Mouse (Mus musculus) myocyte (in vitro differentiated cells): ENCODE data around the gene Ghdc.

Source experiments
- CEBPB ChIP-seq: IDR thresholded peaks from 2 replicates; pipeline ENCODE4 v1.6.1; 2011; ENCODE audit warnings: mild to moderate bottlenecking, moderate library complexity; ENCODE audit not compliant: poor library complexity, insufficient read depth, severe bottlenecking
- E2F4 ChIP-seq: IDR thresholded peaks from one replicate; pipeline ENCODE4 v1.6.1; 2011; ENCODE audit warnings: mild to moderate bottlenecking, control low read depth, moderate library complexity; ENCODE audit not compliant: insufficient read depth
- MAX ChIP-seq: IDR thresholded peaks from one replicate; pipeline ENCODE4 v1.6.1; 2011; ENCODE audit warnings: low read depth, mild to moderate bottlenecking, control low read depth
- MYOD1 ChIP-seq, 3 experiments: IDR thresholded peaks; one replicate each; pipeline ENCODE4 v1.6.1; 2011; ENCODE audit warnings: control low read depth in 2 of 3, low read depth in 2 of 3, mild to moderate bottlenecking in 2 of 3, moderate library complexity in 1 of 3; ENCODE audit not compliant: insufficient read length in 2 of 3, control insufficient read depth in 1 of 3
- MYOG ChIP-seq, 3 experiments: IDR thresholded peaks; one replicate each; pipeline ENCODE4 v1.6.1; 2011; ENCODE audit warnings: control low read depth in 2 of 3, low read depth in 2 of 3, mild to moderate bottlenecking in 2 of 3; ENCODE audit not compliant: insufficient read length in 2 of 3, control insufficient read depth in 1 of 3, insufficient read depth in 1 of 3
- POLR2A ChIP-seq: IDR thresholded peaks from one replicate; pipeline ENCODE4 v1.6.1; 2011; ENCODE audit warnings: low read depth, mild to moderate bottlenecking, control low read depth, moderate library complexity; ENCODE audit not compliant: insufficient read length
- POLR2AphosphoS2 ChIP-seq: IDR thresholded peaks from one replicate; pipeline ENCODE4 v1.6.1; 2011; ENCODE audit warnings: low read depth, control low read depth; ENCODE audit not compliant: insufficient read length
- REST ChIP-seq: IDR thresholded peaks from one replicate; pipeline ENCODE4 v1.6.1; 2011; ENCODE audit warnings: mild to moderate bottlenecking, control low read depth, moderate library complexity; ENCODE audit not compliant: insufficient read depth, insufficient read length
- SRF ChIP-seq: IDR thresholded peaks from one replicate; pipeline ENCODE4 v1.6.1; 2011; ENCODE audit warnings: low read depth; ENCODE audit not compliant: control insufficient read depth, insufficient read length
- TCF12 ChIP-seq: IDR thresholded peaks from one replicate; pipeline ENCODE4 v1.6.1; 2011; ENCODE audit warnings: mild to moderate bottlenecking, control low read depth; ENCODE audit not compliant: poor library complexity, insufficient read depth, severe bottlenecking
- TCF3 ChIP-seq: IDR thresholded peaks from one replicate; pipeline ENCODE4 v1.6.1; 2011; ENCODE audit warnings: low read depth, control low read depth; ENCODE audit not compliant: insufficient read length
- USF1 ChIP-seq: IDR thresholded peaks from one replicate; pipeline ENCODE4 v1.6.1; 2011; ENCODE audit warnings: low read depth, mild to moderate bottlenecking, control low read depth, moderate library complexity

DNA sequence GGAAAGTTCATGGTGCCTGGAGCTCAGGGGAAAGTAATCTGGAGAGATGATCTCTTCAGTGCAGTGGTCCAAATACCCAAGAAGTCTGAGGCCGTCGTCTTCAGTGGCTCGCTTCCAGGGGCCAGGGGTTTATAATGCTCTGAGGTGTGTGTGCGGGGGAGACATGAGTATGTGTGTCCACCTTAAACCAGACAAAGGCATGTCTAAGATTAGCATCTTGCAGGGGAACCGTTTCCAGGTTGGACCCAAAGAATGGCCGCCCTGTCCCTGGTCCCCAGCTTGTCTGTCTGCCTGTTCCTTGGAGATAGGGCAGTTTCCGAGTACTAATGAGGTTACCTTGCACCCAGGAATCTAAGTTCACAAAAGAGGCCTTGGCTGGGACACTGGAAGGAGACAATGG is 7.9 kb downstream of the Ghdc start, which contains the start of gene Hcrt:
- TF ChIP-seq TCF12 (no peak), POLR2AphosphoS2 (no peak), POLR2A (no peak), CEBPB (no peak), MYOG (IDR thresholded peaks at IDR 0.05; ENCODE audit: control insufficient read depth in 1 of 3, insufficient read depth in 1 of 3, insufficient read length in 2 of 3, low read depth in 2 of 3) (no peak), USF1 (no peak), TCF3 (no peak), E2F4 (no peak), MAX (no peak), REST (no peak), MYOD1 (IDR thresholded peaks at IDR 0.05; ENCODE audit: control insufficient read depth in 1 of 3, insufficient read length in 2 of 3, low read depth in 2 of 3) (no peak), SRF (no peak)
